Mouse (Mus musculus): ENCODE measurements around the gene Zfp119b. TPM values are rescaled to one million over a fixed set of nuclear protein-coding genes. Genes with fewer than 3 reads are reported as not detected.

Gene Zfp119b
- polyA plus RNA-seq, 1 experiment from 2014 or later: 11.0 TPM

DNA sequence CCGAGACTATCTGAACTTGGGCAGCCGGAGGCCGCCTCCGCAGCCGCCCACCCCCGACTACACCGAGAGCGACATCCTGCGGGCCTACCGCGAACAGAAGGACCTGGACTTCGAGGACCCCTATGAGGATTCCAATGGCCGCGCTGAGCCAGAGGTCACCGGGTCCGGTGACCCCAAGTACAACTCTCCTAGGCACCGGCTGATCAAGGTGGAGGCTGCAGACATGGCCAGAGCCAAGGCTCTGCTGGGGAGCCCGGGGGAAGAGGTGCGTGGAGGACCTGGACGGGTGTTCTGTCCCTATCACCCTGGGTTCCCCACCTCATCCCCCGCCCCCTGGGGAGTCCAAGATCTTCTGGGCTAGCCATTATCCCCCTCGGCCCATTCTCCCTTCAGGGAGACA, 22.2 kb upstream of the Zfp119b start:
- Histone ChIP-seq H3K36me3 (ENCODE audit: insufficient read depth, low read length) (peaks cover 8% of the 10 kb centered on the region), H3K4me1 (ENCODE audit: insufficient read depth, low read depth, low read length) (no peaks in the 10 kb centered on the region), H3K27me3 (replicated peaks; ENCODE audit: insufficient read depth, low read length) (no peaks in the 10 kb centered on the region), H3K4me3 (ENCODE audit: low read depth, low read length) (no peak overlapping the region), H3K27ac (ENCODE audit: low read length) (no peak overlapping the region), H3K4me2 (replicated peaks; ENCODE audit: low read depth, low read length) (no peak overlapping the region), H3K9me3 (ENCODE audit: low read length) (no peaks in the 10 kb centered on the region), H3K9ac (replicated peaks; ENCODE audit: low read depth) (no peak overlapping the region)
- DNase-seq (ENCODE audit: low spot score) (no peak), ATAC-seq (no peak)
- WGBS: 32% methylated on average over 22 of the region's 22 CpGs
- TF ChIP-seq EP300 (IDR thresholded peaks at IDR 0.05) (no peak), CTCF (IDR thresholded peaks at IDR 0.05) (no peak)

DNA sequence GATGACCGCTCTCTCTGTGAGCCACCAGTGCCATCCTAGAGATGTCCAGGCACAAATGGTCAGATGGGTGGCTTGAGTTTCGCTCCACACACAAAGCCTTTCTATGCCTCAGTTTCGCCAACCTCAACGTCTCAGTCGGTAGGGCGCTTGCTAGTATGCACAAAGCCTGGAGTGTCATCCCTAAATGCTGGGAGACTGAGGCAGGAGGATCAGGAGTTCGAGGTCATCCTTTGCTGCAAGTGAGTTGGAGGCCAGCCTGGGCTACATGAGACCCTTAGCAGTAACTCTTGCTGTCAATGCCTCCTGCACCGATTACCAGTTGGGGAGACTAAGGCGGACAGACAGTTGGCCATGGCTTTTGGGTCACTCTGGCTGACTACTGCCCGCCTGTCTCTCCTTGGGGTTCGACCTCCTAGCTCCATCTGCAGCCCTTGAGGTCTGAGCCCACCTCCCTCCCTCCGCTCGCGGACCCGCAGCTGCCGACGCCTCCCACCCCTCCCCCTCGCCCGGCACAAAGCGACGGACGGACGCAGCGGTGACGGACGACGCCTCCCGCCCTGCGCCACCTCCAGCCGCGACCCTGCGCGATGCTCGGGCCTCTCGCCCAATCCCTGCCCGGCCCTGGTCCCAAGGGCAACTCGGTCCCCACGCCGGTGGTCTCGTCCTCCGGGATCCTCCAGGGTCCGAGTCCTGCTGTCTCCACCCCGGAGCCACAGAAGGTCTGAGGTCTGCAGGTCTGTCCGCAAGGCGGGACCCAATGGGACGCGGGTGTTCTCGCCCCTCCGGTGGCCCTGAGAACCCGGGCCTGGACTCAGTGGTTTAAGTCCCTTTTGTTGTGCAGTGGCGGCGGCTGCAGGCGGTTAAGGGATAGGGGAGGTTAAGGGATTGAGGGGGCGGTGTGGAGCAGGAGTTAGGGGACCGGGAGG, 20.9 kb upstream of the Zfp119b start, which contains the start of gene Shd:
Gene Shd, plus strand, starts transcription at position 502 of the 926 bp plus-strand sequence.
- Histone ChIP-seq H3K27ac (ENCODE audit: low read length) (no peak within 1 kb of the TSS), H3K27me3 (replicated peaks; ENCODE audit: insufficient read depth, low read length) (no peaks in the 10 kb centered on the region), H3K36me3 (ENCODE audit: insufficient read depth, low read length) (peaks cover 11% of the 10 kb centered on the region), H3K9me3 (ENCODE audit: low read length) (no peaks in the 10 kb centered on the region), H3K4me3 (ENCODE audit: low read depth, low read length) (peak within 1 kb of the TSS; percentile 36), H3K4me2 (replicated peaks; ENCODE audit: low read depth, low read length) (peak within 1 kb of the TSS; percentile 80), H3K9ac (replicated peaks; ENCODE audit: low read depth) (peak within 1 kb of the TSS; percentile 27), H3K4me1 (ENCODE audit: insufficient read depth, low read depth, low read length) (no peaks in the 10 kb centered on the region)
- ATAC-seq: peak; percentile 37
- 11% methylated on average over 52 of the region's 55 CpGs for WGBS
- DNase-seq (ENCODE audit: low spot score): no peak
- TF ChIP-seq EP300 (IDR thresholded peaks at IDR 0.05) (no peak), CTCF (IDR thresholded peaks at IDR 0.05) (no peak; the same call in 1 of the 2 replicates)

DNA sequence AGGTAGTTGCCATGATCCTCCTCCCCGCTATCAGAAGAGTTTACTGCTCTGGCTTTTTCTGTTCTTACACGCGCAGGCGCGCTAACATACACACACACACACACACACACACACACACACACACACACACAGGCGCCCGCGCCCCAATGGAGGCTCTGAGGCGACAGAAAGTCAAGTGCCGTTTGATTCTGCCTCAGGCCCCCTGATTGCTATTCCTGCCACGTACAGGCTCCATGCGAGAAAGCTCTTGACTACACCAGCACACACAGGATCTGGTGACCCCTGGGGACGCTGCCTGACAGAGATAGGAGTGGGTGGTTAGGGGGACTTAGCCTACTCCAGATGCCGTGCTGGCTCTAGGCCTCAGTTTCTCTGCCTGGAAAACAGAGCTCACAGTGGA, 20.3 kb upstream of the Zfp119b start:
- no peak for ATAC-seq
- no peak overlapping the region for H3K4me2 ChIP-seq (replicated peaks; ENCODE audit: low read depth, low read length)
- H3K4me3 ChIP-seq (ENCODE audit: low read depth, low read length): no peak overlapping the region
- no peak for TF ChIP-seq EP300 (IDR thresholded peaks at IDR 0.05)
- TF ChIP-seq CTCF (IDR thresholded peaks at IDR 0.05): no peak
- peaks cover 11% of the 10 kb centered on the region for H3K36me3 ChIP-seq (ENCODE audit: insufficient read depth, low read length)
- H3K27me3 ChIP-seq (replicated peaks; ENCODE audit: insufficient read depth, low read length): no peaks in the 10 kb centered on the region
- no peak overlapping the region for H3K27ac ChIP-seq (ENCODE audit: low read length)
- no peaks in the 10 kb centered on the region for H3K9me3 ChIP-seq (ENCODE audit: low read length)
- no peak for DNase-seq (ENCODE audit: low spot score)
- no peak overlapping the region for H3K9ac ChIP-seq (replicated peaks; ENCODE audit: low read depth)
- WGBS: 45% methylated on average over 14 of the region's 14 CpGs
- no peaks in the 10 kb centered on the region for H3K4me1 ChIP-seq (ENCODE audit: insufficient read depth, low read depth, low read length)

- H3K4me3 ChIP-seq (ENCODE audit: low read depth, low read length): no peak overlapping the region
- peaks cover 11% of the 10 kb centered on the region for H3K36me3 ChIP-seq (ENCODE audit: insufficient read depth, low read length)
- no peak for DNase-seq (ENCODE audit: low spot score)
- 54% methylated on average over 7 of the region's 7 CpGs for WGBS
- no peaks in the 10 kb centered on the region for H3K9me3 ChIP-seq (ENCODE audit: low read length)
- H3K27ac ChIP-seq (ENCODE audit: low read length): no peak overlapping the region
- H3K27me3 ChIP-seq (replicated peaks; ENCODE audit: insufficient read depth, low read length): no peaks in the 10 kb centered on the region
- H3K4me1 ChIP-seq (ENCODE audit: insufficient read depth, low read depth, low read length): no peaks in the 10 kb centered on the region
- no peak overlapping the region for H3K9ac ChIP-seq (replicated peaks; ENCODE audit: low read depth)
- TF ChIP-seq EP300 (IDR thresholded peaks at IDR 0.05): no peak
- no peak for TF ChIP-seq CTCF (IDR thresholded peaks at IDR 0.05)
- ATAC-seq: 0 out of 2 replicates have a peak, but pooled peaks have one; percentile 19
- H3K4me2 ChIP-seq (replicated peaks; ENCODE audit: low read depth, low read length): no peak overlapping the region
Measured at GRCm38 (mm10) chr17:55968210-55968609, 18.9 kb upstream of the Zfp119b start.

GRCm38 (mm10) chr17:55967186-55967585, 17.9 kb upstream of the Zfp119b start:
- ATAC-seq: no peak
- Histone ChIP-seq H3K27me3 (replicated peaks; ENCODE audit: insufficient read depth, low read length) (no peaks in the 10 kb centered on the region), H3K4me2 (replicated peaks; ENCODE audit: low read depth, low read length) (no peak overlapping the region), H3K36me3 (ENCODE audit: insufficient read depth, low read length) (peaks cover 11% of the 10 kb centered on the region), H3K9me3 (ENCODE audit: low read length) (no peaks in the 10 kb centered on the region), H3K9ac (replicated peaks; ENCODE audit: low read depth) (no peak overlapping the region), H3K27ac (ENCODE audit: low read length) (no peak overlapping the region), H3K4me3 (ENCODE audit: low read depth, low read length) (no peak overlapping the region), H3K4me1 (ENCODE audit: insufficient read depth, low read depth, low read length) (no peaks in the 10 kb centered on the region)
- TF ChIP-seq CTCF (IDR thresholded peaks at IDR 0.05): no peak
- TF ChIP-seq EP300 (IDR thresholded peaks at IDR 0.05): no peak
- no peak for DNase-seq (ENCODE audit: low spot score)
- WGBS: 92% methylated on average over 4 of the region's 4 CpGs

GRCm38 (mm10) chr17:55964996-55965395, 15.7 kb upstream of the Zfp119b start:
- WGBS: 82% methylated on average over 9 of the region's 9 CpGs
- no peaks in the 10 kb centered on the region for H3K9me3 ChIP-seq (ENCODE audit: low read length)
- no peaks in the 10 kb centered on the region for H3K4me1 ChIP-seq (ENCODE audit: insufficient read depth, low read depth, low read length)
- H3K36me3 ChIP-seq (ENCODE audit: insufficient read depth, low read length): peaks cover 11% of the 10 kb centered on the region
- TF ChIP-seq EP300 (IDR thresholded peaks at IDR 0.05): no peak
- peak; percentile 19; the same call in 1 of the 2 replicates for TF ChIP-seq CTCF (IDR thresholded peaks at IDR 0.05)
- no peak overlapping the region for H3K4me2 ChIP-seq (replicated peaks; ENCODE audit: low read depth, low read length)
- H3K9ac ChIP-seq (replicated peaks; ENCODE audit: low read depth): no peak overlapping the region
- no peak overlapping the region for H3K4me3 ChIP-seq (ENCODE audit: low read depth, low read length)
- H3K27me3 ChIP-seq (replicated peaks; ENCODE audit: insufficient read depth, low read length): no peaks in the 10 kb centered on the region
- H3K27ac ChIP-seq (ENCODE audit: low read length): no peak overlapping the region
- ATAC-seq: no peak
- no peak for DNase-seq (ENCODE audit: low spot score)
